Mouse (Mus musculus) limb, embryonic 14.5 days (tissue): Measurements from ENCODE around the gene Olfr796. TPM values are rescaled to one million over a fixed set of nuclear protein-coding genes. Genes with fewer than 3 reads are reported as not detected.

Source experiments
- ATAC-seq: fragments of 200-750 bp; cut with Nextera tagmentation; 2 replicates; pipeline ENCODE4 v1.8.0; 2017; ENCODE audit warnings: low read depth, moderate number of reproducible peaks, moderate TSS enrichment; ENCODE audit not compliant: low FRiP score
- DNase-seq: peaks from one replicate; pipeline ENCODE4 v3.0.0-alpha.2; 2015; ENCODE audit warnings: low spot score
- H3K27ac ChIP-seq: fragments of 300-500 bp; sonication (generic); replicated peaks from 2 replicates; pipeline ENCODE4 v1.5.1; 2014; ENCODE audit warnings: low read depth, mild to moderate bottlenecking, low read length, moderate library complexity, mixed read lengths
- H3K27me3 ChIP-seq: fragments of 300-500 bp; sonication (generic); 2 replicates; pipeline ENCODE4 v1.6.1; 2014; ENCODE audit warnings: low read length, mixed read lengths; ENCODE audit not compliant: control insufficient read depth, insufficient read depth
- H3K36me3 ChIP-seq: fragments of 300-500 bp; sonication (generic); 2 replicates; pipeline ENCODE4 v1.6.1; 2014; ENCODE audit warnings: mild to moderate bottlenecking, low read length, moderate library complexity, mixed read lengths; ENCODE audit not compliant: control insufficient read depth, insufficient read depth
- H3K4me1 ChIP-seq: fragments of 300-500 bp; sonication (generic); 2 replicates; pipeline ENCODE4 v1.6.1; 2014; ENCODE audit warnings: antibody characterized with exemption, low read length, mixed read lengths; ENCODE audit not compliant: control insufficient read depth, insufficient read depth
- H3K4me2 ChIP-seq: fragments of 300-500 bp; sonication (generic); replicated peaks from 2 replicates; pipeline ENCODE4 v1.6.1; 2014; ENCODE audit warnings: low read depth, mild to moderate bottlenecking, low read length, moderate library complexity; ENCODE audit not compliant: severe bottlenecking
- H3K4me3 ChIP-seq: fragments of 300-500 bp; sonication (generic); replicated peaks from 2 replicates; pipeline ENCODE4 v1.5.1; 2014; ENCODE audit warnings: low read length
- H3K9ac ChIP-seq: fragments of 300-500 bp; sonication (generic); 2 replicates; pipeline ENCODE4 v1.6.1; 2014; ENCODE audit warnings: mild to moderate bottlenecking, low read depth, low read length, moderate library complexity; ENCODE audit not compliant: severe bottlenecking
- H3K9me3 ChIP-seq: fragments of 300-500 bp; sonication (generic); 2 replicates; pipeline ENCODE4 v1.6.1; 2016; ENCODE audit warnings: low read length; ENCODE audit not compliant: control insufficient read depth
- POLR2A ChIP-seq: fragments of 200-500 bp; IDR thresholded peaks from 2 replicates; pipeline ENCODE4 v1.8.0; 2012; ENCODE audit warnings: inconsistent platforms, mild to moderate bottlenecking, moderate library complexity, borderline replicate concordance; ENCODE audit not compliant: insufficient read depth, insufficient read length; ENCODE audit errors: extremely low read depth
- WGBS: fragments of 180-500 bp; shearing (Covaris S2); extraction: QIAGEN DNeasy Blood & Tissue Kit; methylation state at CpG from one replicate; pipeline ENCODE4 v1.1.7; 2014; 5-methylcytosine and 5-hydroxymethylcytosine counted together
- microRNA-seq: library from miRNA; unstranded; fragments of <30 nt; microRNA quantifications from one replicate; pipeline ENCODE4, GENCODE M21; 2016
- polyA plus RNA-seq, 2 experiments: library from polyadenylated mRNA; depleted of rRNA in 1 of 2; stranded (reverse) in 1 of 2; unstranded in 1 of 2; fragments of >200 nt; fragmentation: Nextera tagmentation in 1 of 2; extraction: Ambion mirVana in 1 of 2; gene quantifications; 2 replicates each; pipeline versions ENCODE4 v1.2.1 to v1.2.3; 2012 to 2014

Gene Olfr796
- polyA plus RNA-seq, 2 experiments, result not detected

DNA sequence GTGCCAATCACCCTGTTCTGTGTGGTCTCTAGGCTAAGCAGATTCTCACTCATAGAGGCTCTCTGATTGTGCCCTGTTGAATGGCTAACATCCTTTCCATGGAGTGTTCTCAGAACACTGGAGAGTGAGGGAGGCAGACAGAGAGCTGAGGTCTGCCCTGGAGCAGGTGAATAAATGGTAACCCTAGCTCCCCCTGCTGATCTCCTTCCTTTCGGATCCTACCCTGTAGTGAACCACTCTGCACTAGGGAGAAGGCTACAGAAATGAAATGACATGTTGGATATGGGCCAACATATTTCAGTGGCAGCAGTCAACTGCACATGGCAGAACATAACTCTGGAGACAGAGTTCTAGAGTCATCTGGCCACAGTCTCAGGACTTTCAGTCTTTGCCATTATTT is 9.4 kb upstream of the Olfr796 start:
- no peak overlapping the region for H3K4me3 ChIP-seq
- no peak for ATAC-seq
- H3K27me3 ChIP-seq, result no peaks in the 10 kb centered on the region
- H3K9ac ChIP-seq, result no peak overlapping the region
- H3K4me1 ChIP-seq, result no peaks in the 10 kb centered on the region
- whole genome bisulfite sequencing, result 19% methylated on average over 1 of the region's 1 CpGs
- H3K27ac ChIP-seq, result no peak overlapping the region
- no peaks in the 10 kb centered on the region for H3K36me3 ChIP-seq
- no peaks in the 10 kb centered on the region for H3K9me3 ChIP-seq
- no peak overlapping the region for H3K4me2 ChIP-seq
- DNase-seq, result no peak
- TF ChIP-seq POLR2A, result no peak

DNA sequence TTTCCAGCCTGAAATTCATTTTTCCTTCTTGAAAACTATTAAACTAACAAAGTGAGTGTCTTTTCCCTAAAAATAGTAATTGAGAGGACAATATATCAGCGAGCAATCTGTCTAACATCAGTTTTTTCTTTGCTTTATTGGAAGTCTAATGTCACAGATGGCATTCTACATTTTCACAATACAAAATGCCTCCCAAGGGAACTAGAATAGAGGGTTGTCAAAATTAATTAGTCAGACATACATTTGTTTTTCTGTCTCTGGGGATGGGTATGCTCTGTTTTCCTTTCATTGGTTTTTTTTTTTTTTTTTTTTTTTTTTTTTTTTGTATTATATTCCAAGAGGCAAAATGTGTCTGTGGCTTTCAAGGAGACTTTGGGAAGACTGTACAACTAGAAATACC is 35.3 kb downstream of the Olfr796 start:
- Histone ChIP-seq H3K27me3 (no peaks in the 10 kb centered on the region), H3K4me3 (no peak overlapping the region), H3K9me3 (no peaks in the 10 kb centered on the region), H3K4me2 (no peak overlapping the region), H3K36me3 (no peaks in the 10 kb centered on the region), H3K27ac (no peak overlapping the region), H3K9ac (no peak overlapping the region), H3K4me1 (no peaks in the 10 kb centered on the region)
- DNase-seq, result no peak
- TF ChIP-seq POLR2A, result no peak
- no peak for ATAC-seq
- WGBS, result 73% methylated on average over 1 of the region's 1 CpGs

DNA sequence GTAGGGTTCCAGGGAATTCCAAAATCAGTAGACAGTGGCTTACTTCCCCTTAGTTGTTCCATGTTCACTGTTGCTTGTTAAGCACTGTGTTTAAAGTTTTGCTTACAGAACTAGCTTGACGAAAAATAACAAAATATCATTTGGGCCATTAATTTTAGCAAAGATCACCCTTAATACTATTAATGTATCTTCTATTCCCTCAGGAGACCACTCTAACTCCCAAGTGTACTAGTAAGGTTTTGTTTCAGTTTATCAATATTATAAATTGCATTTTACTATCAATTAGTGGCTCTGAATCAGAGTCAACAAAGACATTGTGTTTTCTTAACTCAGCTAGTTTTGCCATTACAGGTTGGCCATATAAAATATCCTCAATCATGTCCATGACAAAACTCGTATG is 45.0 kb downstream of the Olfr796 start, which contains the start of gene Olfr794:
Gene Olfr794 (plus strand): TSS at position 301 of the 400 bp plus-strand sequence.
- Histone ChIP-seq H3K4me2 (no peak within 1 kb of the TSS), H3K27ac (no peak within 1 kb of the TSS), H3K9ac (no peak within 1 kb of the TSS), H3K4me1 (no peaks in the 10 kb centered on the region), H3K4me3 (no peak within 1 kb of the TSS), H3K27me3 (no peaks in the 10 kb centered on the region), H3K9me3 (no peaks in the 10 kb centered on the region), H3K36me3 (no peaks in the 10 kb centered on the region)
- no peak for TF ChIP-seq POLR2A
- no peak for DNase-seq
- whole genome bisulfite sequencing, result 78% methylated on average over 2 of the region's 2 CpGs
- no peak for ATAC-seq

Small RNAs within 50 kb of the gene (microRNA-seq; reads per million reads assigned to microRNA genes)
- not detected for gene Gm23252

Other genes starting within 250 kb of the Olfr796 start
- gene Olfr784, start 228.5 kb downstream of the Olfr796 start, polyA plus RNA-seq (2012; rRNA removed), result 0.04 TPM in 1 of 2 replicates, not detected in the other
- gene Olfr784, start 228.5 kb downstream of the Olfr796 start, polyA plus RNA-seq (2014; fragmentation: Nextera tagmentation; extraction: Ambion mirVana), result 0.12 and 0.15 TPM in 2 replicates
- gene Olfr785, start 207.1 kb downstream of the Olfr796 start, polyA plus RNA-seq (2012; rRNA removed), result not detected in 2 replicates
- gene Olfr785, start 207.1 kb downstream of the Olfr796 start, polyA plus RNA-seq (2014; fragmentation: Nextera tagmentation; extraction: Ambion mirVana), result not detected in 2 replicates
- gene Olfr786, start 185.3 kb downstream of the Olfr796 start, polyA plus RNA-seq (2012; rRNA removed), result not detected in 2 replicates
- gene Olfr786, start 185.3 kb downstream of the Olfr796 start, polyA plus RNA-seq (2014; fragmentation: Nextera tagmentation; extraction: Ambion mirVana), result not detected in 2 replicates
- not detected in 2 replicates for gene Olfr787, start 150.7 kb downstream of the Olfr796 start, polyA plus RNA-seq (2012; rRNA removed)
- gene Olfr787, start 150.7 kb downstream of the Olfr796 start, polyA plus RNA-seq (2014; fragmentation: Nextera tagmentation; extraction: Ambion mirVana), result not detected in 2 replicates
- gene Olfr788, start 141.6 kb downstream of the Olfr796 start, polyA plus RNA-seq (2012; rRNA removed), result not detected in 2 replicates
- gene Olfr788, start 141.6 kb downstream of the Olfr796 start, polyA plus RNA-seq (2014; fragmentation: Nextera tagmentation; extraction: Ambion mirVana), result not detected in 2 replicates
- not detected in 2 replicates for gene Olfr789, start 127.8 kb downstream of the Olfr796 start, polyA plus RNA-seq (2012; rRNA removed)
- gene Olfr789, start 127.8 kb downstream of the Olfr796 start, polyA plus RNA-seq (2014; fragmentation: Nextera tagmentation; extraction: Ambion mirVana), result not detected in 2 replicates
- not detected in 2 replicates for gene Olfr790, start 114.1 kb downstream of the Olfr796 start, polyA plus RNA-seq (2012; rRNA removed)
- not detected in 2 replicates for gene Olfr790, start 114.1 kb downstream of the Olfr796 start, polyA plus RNA-seq (2014; fragmentation: Nextera tagmentation; extraction: Ambion mirVana)
- gene Olfr791, start 90.8 kb downstream of the Olfr796 start, polyA plus RNA-seq (2012; rRNA removed), result not detected in 2 replicates
- not detected in 2 replicates for gene Olfr791, start 90.8 kb downstream of the Olfr796 start, polyA plus RNA-seq (2014; fragmentation: Nextera tagmentation; extraction: Ambion mirVana)
- not detected in 2 replicates for gene Olfr792, start 73.4 kb downstream of the Olfr796 start, polyA plus RNA-seq (2012; rRNA removed)
- not detected in 2 replicates for gene Olfr792, start 73.4 kb downstream of the Olfr796 start, polyA plus RNA-seq (2014; fragmentation: Nextera tagmentation; extraction: Ambion mirVana)
- not detected in 2 replicates for gene Olfr794, start 44.9 kb downstream of the Olfr796 start, polyA plus RNA-seq (2012; rRNA removed)
- not detected in 2 replicates for gene Olfr794, start 44.9 kb downstream of the Olfr796 start, polyA plus RNA-seq (2014; fragmentation: Nextera tagmentation; extraction: Ambion mirVana)
- gene Olfr798, start 15.4 kb upstream of the Olfr796 start, polyA plus RNA-seq (2012; rRNA removed), result not detected in 2 replicates
- not detected in 2 replicates for gene Olfr798, start 15.4 kb upstream of the Olfr796 start, polyA plus RNA-seq (2014; fragmentation: Nextera tagmentation; extraction: Ambion mirVana)
- not detected in 2 replicates for gene Olfr799, start 24.9 kb upstream of the Olfr796 start, polyA plus RNA-seq (2012; rRNA removed)
- gene Olfr799, start 24.9 kb upstream of the Olfr796 start, polyA plus RNA-seq (2014; fragmentation: Nextera tagmentation; extraction: Ambion mirVana), result not detected in 2 replicates
- not detected in 2 replicates for gene Olfr800, start 45.1 kb upstream of the Olfr796 start, polyA plus RNA-seq (2012; rRNA removed)
- not detected in 2 replicates for gene Olfr800, start 45.1 kb upstream of the Olfr796 start, polyA plus RNA-seq (2014; fragmentation: Nextera tagmentation; extraction: Ambion mirVana)
- gene Olfr801, start 61.3 kb upstream of the Olfr796 start, polyA plus RNA-seq (2012; rRNA removed), result not detected in 2 replicates
- gene Olfr801, start 61.3 kb upstream of the Olfr796 start, polyA plus RNA-seq (2014; fragmentation: Nextera tagmentation; extraction: Ambion mirVana), result not detected in 2 replicates
- gene Olfr802, start 75.6 kb upstream of the Olfr796 start, polyA plus RNA-seq (2012; rRNA removed), result not detected in 2 replicates
- not detected in 2 replicates for gene Olfr802, start 75.6 kb upstream of the Olfr796 start, polyA plus RNA-seq (2014; fragmentation: Nextera tagmentation; extraction: Ambion mirVana)
- not detected in 2 replicates for gene Olfr803, start 81.7 kb upstream of the Olfr796 start, polyA plus RNA-seq (2012; rRNA removed)
- not detected in 2 replicates for gene Olfr803, start 81.7 kb upstream of the Olfr796 start, polyA plus RNA-seq (2014; fragmentation: Nextera tagmentation; extraction: Ambion mirVana)
- gene Olfr804, start 90.6 kb upstream of the Olfr796 start, polyA plus RNA-seq (2012; rRNA removed), result not detected in 2 replicates
- not detected in 2 replicates for gene Olfr804, start 90.6 kb upstream of the Olfr796 start, polyA plus RNA-seq (2014; fragmentation: Nextera tagmentation; extraction: Ambion mirVana)
- not detected in 2 replicates for gene Olfr805, start 116.8 kb upstream of the Olfr796 start, polyA plus RNA-seq (2012; rRNA removed)
- gene Olfr805, start 116.8 kb upstream of the Olfr796 start, polyA plus RNA-seq (2014; fragmentation: Nextera tagmentation; extraction: Ambion mirVana), result not detected in 2 replicates
- not detected in 2 replicates for gene Olfr806, start 129.4 kb upstream of the Olfr796 start, polyA plus RNA-seq (2012; rRNA removed)
- gene Olfr806, start 129.4 kb upstream of the Olfr796 start, polyA plus RNA-seq (2014; fragmentation: Nextera tagmentation; extraction: Ambion mirVana), result not detected in 2 replicates
- not detected in 2 replicates for gene Olfr807, start 145.2 kb upstream of the Olfr796 start, polyA plus RNA-seq (2012; rRNA removed)
- not detected in 2 replicates for gene Olfr807, start 145.2 kb upstream of the Olfr796 start, polyA plus RNA-seq (2014; fragmentation: Nextera tagmentation; extraction: Ambion mirVana)
- not detected in 2 replicates for gene Olfr808, start 152.9 kb upstream of the Olfr796 start, polyA plus RNA-seq (2012; rRNA removed)
- gene Olfr808, start 152.9 kb upstream of the Olfr796 start, polyA plus RNA-seq (2014; fragmentation: Nextera tagmentation; extraction: Ambion mirVana), result not detected in 2 replicates
- not detected in 2 replicates for gene Olfr809, start 162.1 kb upstream of the Olfr796 start, polyA plus RNA-seq (2012; rRNA removed)
- gene Olfr809, start 162.1 kb upstream of the Olfr796 start, polyA plus RNA-seq (2014; fragmentation: Nextera tagmentation; extraction: Ambion mirVana), result not detected in 2 replicates
- not detected in 2 replicates for gene Olfr810, start 182.3 kb upstream of the Olfr796 start, polyA plus RNA-seq (2012; rRNA removed)
- gene Olfr810, start 182.3 kb upstream of the Olfr796 start, polyA plus RNA-seq (2014; fragmentation: Nextera tagmentation; extraction: Ambion mirVana), result not detected in 2 replicates
- not detected in 2 replicates for gene Olfr811, start 191.8 kb upstream of the Olfr796 start, polyA plus RNA-seq (2012; rRNA removed)
- gene Olfr811, start 191.8 kb upstream of the Olfr796 start, polyA plus RNA-seq (2014; fragmentation: Nextera tagmentation; extraction: Ambion mirVana), result not detected in 2 replicates
- not detected in 2 replicates for gene Olfr812, start 233.5 kb upstream of the Olfr796 start, polyA plus RNA-seq (2012; rRNA removed)
- not detected in 2 replicates for gene Olfr812, start 233.5 kb upstream of the Olfr796 start, polyA plus RNA-seq (2014; fragmentation: Nextera tagmentation; extraction: Ambion mirVana)
- gene Olfr813, start 242.8 kb upstream of the Olfr796 start, polyA plus RNA-seq (2012; rRNA removed), result not detected in 2 replicates
- not detected in 2 replicates for gene Olfr813, start 242.8 kb upstream of the Olfr796 start, polyA plus RNA-seq (2014; fragmentation: Nextera tagmentation; extraction: Ambion mirVana)